Mouse (Mus musculus): Measurements from ENCODE around the gene Pyroxd1.
"Not testable (repeated sequence)": the region's sequence is repeated elsewhere in the genome, so short reads cannot be mapped to it uniquely, and the experiment has no call there.

Pyroxd1 gene

DNA sequence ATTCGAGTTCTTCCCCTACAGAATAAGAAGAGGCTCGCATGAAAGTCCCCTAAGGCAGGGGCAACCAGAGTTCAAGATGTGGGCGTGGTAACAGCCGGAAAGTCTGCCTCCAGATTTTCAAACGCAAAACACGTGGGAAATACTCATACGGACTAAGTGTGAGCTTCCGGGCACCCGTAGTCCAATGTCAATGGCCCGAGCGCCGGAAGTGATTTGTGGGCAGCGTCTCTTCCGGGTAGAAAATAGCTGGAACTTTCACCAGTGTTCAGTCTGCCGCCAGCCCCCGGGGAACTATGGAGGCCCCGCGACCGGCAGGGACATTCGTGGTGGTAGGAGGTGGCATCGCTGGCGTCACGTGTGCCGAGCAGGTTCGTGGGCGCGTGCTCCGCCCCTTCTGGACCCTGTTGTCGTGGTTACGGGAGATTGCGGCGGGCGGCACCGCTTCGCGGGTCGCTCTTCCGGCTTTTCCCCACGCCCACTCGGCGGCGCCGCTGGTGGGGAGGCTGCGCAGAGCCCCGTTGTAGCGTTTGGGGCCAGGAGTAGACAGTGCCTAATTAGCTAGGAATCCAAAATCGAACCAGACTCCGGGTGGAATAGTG lies at the start of gene Pyroxd1:
TSS of gene Pyroxd1 (plus strand) at position 215 of the 599 bp plus-strand sequence.
- DNase-seq (ENCODE audit: low spot score in 2 of 2), result peak; percentile 75 to 85

DNA sequence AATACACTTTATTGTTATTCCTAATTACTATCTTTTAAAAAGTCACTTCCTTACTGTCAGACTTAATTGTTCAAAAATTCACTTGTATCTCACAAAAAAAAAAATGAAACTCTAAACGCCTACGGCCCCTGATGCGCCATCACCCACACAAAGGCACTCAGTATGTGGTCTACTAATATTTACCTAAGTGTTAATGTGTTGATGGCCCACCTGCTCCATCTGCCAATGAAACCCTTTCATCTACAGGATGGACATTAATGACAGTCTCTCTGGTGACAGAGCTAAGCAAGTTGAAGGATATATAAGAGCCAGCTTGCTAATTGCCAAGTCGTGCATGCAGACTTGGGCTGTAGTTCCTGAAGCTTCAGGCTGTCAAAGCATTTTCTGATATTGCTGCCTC lies 47.4 kb upstream of the Pyroxd1 start, which contains the start of gene Iapp:
TSS of gene Iapp (plus strand) at position 326 of the 400 bp plus-strand sequence.
- DNase-seq (ENCODE audit: low spot score in 2 of 2), result no peak

DNA sequence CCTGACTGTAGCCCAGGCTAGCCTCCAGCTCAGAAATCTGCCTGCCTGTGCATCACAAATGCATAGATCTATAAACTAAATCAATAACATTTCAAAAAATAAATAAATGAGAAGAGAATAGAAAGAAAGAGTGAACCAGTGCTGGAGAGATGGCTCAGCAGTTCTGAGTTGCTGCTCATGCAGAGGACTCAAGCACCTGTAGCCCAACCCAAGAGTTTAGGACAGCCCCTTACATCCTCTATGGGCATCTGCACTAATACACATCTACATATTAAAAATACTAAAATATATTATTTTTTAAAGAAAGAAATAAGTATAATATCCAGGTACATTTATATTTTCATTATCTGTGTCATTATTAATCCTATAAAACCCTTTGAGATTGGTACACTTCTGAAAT lies 40.4 kb upstream of the Pyroxd1 start:
- no peak for DNase-seq (ENCODE audit: low spot score in 2 of 2)

DNA sequence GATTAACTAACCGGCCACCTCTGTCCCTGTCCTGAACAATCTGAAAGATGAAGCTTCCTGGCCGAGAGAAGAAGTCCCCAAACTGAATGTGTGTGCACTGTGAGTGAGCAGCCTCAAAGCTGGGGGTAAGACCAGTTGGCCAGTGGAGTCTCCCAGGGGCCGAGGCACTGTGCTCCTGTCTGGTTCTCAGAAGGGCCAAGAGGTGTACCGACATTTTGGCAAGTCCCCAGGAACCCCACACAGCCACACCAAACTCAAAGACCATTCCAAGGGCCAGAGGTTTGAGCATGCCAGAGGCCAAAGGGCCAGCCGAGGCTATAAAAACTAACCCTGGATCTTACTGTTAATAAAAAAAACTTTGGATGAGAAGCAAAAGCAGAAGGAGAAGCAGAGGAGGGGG lies 31.2 kb upstream of the Pyroxd1 start:
- DNase-seq (ENCODE audit: low spot score in 2 of 2), result no peak

DNA sequence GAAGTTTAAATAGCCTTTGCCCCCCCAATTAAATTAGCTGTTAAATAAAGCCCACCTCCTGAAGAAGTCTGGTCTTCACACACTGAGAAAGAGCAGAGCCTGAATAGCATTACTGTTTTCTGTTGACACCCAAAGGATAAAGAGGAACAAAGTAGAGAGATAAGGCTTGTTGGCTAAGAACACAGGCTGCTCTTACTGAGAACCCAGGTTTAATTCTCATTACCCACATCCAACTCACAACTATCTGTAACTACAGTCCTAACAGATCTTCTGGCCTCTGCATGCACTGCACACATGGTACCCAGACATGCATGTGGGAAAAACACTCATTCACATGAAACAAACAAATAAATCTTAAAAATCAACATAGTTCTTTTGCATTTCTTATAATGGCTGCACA lies 28.3 kb upstream of the Pyroxd1 start:
- no peak for DNase-seq (ENCODE audit: low spot score in 2 of 2)

DNA sequence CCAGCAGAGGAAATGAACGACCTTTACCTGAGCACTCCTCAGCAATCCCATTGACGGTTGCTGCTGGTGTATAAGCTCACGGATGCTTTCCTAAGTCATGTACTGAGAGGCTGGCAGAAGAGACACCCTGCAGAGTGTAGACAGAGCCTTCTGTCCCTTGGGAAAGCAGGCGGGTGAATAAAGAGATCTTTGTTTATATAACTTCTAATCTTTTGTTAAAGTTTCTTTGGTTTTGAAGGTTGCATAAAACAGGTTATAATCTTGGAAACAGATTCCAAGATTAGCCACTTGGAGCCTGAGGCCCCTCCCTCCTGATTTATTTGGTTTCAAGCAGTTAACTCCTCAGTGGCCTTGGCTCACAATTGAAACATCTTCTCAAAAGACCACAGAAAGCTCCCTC lies 22.6 kb upstream of the Pyroxd1 start, which contains the start of gene Slco1a5:
TSS of gene Slco1a5 (minus strand) at position 101 of the 400 bp plus-strand sequence.
- DNase-seq (ENCODE audit: low spot score in 2 of 2), result no peak

DNA sequence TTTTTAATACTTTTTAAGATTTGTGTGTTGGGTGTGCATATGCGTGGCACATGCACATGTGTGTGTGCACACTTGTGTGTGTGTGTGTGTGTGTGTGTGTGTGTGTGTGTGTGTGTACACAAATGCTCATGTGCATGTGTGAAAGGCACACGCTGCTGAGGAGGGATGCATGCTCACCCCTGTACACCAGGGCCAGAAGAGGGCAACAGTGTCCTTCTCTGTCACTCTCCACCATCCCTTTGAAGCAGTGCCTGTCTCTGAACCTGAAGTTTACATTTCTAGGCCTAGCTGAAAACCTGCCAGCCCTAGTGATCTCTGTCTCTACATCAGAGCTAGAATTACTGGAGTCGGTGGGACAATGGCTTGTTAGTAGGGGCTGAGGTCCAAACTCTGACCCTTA lies 18.9 kb upstream of the Pyroxd1 start:
- no peak for DNase-seq (ENCODE audit: low spot score in 2 of 2)

DNA sequence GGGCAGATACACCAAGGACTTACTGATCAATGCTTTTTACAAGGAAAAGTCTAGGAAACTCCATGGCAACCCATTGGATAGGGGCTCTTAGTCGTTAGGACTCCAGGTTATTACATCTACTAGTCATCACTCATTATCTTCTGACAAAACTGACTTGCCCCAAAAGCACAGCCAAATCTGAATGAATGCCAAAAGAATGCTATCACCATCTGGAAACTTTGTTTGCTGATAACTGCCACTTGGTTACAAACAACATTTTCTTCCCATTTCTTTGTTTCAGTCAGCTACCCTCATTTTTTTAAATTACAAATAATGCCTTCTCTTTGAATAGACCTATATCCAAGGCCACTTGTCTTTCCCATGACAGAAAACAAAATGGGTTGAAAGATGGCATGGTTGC lies 16.3 kb upstream of the Pyroxd1 start:
- DNase-seq (ENCODE audit: low spot score in 2 of 2), result no peak

DNA sequence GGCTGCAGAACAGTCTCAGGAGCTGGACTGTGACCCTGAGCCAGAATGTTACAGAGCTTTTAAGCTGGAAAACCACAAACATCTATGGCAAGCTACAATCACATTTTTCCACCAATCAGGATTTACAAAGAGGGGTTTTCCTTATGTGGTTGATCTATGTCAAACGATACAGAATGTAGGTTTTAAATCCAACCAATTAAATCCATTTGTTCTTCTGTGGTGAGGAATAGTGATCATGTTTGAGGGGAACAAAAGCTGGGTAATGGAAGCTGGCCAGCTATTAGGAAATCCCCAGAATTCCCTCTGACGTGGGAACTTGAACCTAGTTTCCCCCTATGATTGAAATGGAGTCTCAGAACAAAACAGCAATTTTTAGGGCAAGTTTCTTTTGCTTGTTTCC lies 6.5 kb upstream of the Pyroxd1 start:
- DNase-seq (ENCODE audit: low spot score in 2 of 2), result no peak

DNA sequence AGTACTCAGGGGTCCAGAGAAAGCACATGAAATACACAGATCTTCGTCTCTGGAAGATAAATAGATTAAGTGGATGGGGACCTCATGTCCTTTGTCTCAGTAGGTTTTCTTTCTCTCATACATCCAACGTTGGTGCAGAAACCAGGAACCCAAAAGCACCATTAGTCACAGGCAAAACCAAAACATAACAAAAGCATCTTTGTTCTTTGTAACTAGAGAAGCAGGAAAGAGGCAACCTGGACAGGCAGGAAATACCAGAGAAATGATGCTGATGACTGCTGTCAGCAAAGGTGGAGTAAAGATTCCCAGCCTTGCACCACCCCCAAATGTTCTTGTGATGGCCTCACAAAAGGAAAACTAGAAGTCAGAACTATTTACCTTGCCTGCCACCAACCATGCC lies 5.9 kb upstream of the Pyroxd1 start:
- DNase-seq (ENCODE audit: low spot score in 2 of 2), result no peak

DNA sequence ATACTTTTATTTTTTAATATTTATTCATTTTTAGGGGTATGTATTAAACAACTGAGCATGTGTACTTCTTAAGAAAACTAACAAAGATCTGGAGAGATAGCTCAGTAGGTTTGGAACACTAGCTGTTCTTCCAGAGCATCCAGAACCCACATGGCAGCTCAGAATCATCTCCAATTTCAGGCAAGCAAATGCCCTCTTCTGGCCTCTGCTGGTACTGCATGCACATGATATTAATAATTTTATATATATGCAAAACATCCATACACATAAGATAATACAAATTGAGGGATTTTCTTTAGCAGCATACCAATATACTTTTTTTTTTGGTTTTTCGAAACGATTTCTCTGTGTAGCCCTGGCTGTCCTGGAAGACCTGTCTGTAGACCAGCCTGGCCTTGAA lies 1.9 kb upstream of the Pyroxd1 start:
- peak in 1 of 2 experiments; percentile 7 for DNase-seq (ENCODE audit: low spot score in 2 of 2)

DNA sequence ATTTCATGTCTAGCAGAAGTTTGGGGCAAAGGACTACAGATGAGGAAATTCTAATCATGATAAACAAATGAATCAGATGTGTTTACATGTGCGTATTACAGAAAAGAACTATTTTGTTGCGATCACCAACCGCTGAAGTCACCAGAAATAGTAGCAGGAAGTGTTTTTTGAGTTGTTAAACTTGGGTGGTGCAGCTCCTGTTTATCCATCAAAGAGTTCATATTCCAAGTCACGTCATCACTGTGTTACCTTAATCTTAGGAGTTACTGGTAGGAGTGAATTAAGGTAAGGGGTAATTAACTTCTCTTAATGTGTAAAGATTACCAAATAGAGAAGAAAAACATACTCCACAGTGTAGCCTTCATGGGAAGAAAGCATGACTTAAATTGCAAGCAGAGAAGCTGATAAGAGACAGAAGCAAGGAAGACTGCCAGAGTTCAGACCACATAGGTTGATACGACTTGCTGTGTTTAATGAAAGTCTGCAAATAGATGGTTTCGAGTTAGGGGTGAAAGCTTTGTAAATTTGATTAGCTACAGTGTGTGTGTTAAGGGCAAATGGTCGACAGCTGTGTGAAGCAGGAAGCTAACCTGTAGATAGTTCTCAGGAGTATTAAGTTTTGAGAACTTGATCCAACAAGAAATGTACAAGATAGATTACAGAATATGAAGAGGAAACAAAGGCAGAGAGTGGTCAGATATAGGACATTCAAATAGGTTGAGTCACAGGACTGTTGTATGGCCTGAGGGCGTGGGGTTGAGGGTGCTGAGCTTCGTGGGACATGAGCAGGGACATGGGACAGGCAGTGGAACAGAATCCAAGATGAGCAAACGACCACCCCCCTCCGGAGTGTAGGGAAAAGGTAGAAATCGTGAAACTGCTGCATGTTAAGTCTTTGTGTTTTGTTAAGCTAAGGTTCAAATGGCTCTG lies 992 bp downstream of the Pyroxd1 start:
- DNase-seq (ENCODE audit: low spot score in 2 of 2), result no peak

DNA sequence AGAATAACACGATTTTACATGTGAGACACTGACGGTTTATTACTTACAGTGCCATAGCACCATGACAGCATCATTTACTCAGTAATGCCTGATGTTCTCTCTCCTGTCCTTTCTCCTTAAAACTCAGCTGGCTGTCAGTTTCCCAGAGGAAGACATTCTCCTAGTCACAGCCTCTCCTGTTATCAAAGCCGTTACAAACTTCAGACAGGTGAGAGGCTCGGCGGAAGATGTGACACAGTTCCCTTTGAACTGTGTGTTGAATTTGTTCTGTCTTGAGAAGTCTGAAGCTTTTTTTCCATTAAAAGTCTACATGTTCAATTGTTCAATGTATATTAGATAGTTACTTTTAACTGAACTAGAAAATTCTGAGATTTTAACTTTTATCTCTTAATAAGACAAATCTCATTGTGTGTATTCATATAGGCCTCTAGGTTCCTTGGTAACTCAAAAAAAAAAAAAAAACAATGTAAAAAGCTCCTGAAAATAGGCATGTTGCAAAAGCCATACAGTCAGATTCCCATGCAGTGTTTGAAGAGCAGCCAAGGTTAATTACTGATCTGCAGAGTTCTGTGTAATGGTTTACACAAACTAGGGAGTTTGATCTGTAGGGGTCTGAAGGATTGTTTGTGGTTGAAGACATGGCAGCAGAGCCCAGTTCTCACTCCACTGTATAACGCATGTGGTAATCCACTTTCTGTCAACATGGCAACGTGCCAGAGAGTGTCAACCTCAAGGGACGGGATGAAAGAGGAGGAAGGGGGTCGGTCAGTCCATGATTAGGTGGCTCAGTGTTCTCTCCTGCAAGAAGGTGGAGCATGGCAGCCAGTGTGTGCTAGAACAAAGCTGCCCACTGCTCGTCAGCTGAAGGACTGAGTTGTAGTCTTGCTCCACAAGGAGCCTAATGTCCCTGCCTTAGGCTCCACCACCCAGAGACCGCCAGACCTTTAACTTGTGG lies 2.3 kb downstream of the Pyroxd1 start:
- no peak for DNase-seq (ENCODE audit: low spot score in 2 of 2)

DNA sequence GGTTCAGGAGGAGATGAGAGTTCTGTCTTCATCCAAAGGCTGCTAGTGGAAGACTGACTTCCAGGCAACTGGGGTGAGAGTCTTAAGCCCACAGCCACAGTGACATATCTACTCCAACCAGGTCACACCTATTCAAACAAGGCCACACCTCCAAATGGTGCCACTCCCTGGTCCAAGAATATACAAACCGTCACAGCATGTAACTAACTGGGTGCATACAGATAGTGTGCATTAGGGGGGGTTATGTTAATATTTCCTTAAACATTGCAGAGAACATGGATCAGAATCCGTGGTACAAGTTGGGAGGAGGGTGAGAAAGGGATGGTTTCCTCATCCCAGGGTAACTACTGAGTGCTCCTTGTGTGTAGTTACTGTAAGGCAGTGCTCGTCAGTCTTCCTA lies 6.6 kb downstream of the Pyroxd1 start:
- DNase-seq (ENCODE audit: low spot score in 2 of 2), result not testable (repeated sequence)

DNA sequence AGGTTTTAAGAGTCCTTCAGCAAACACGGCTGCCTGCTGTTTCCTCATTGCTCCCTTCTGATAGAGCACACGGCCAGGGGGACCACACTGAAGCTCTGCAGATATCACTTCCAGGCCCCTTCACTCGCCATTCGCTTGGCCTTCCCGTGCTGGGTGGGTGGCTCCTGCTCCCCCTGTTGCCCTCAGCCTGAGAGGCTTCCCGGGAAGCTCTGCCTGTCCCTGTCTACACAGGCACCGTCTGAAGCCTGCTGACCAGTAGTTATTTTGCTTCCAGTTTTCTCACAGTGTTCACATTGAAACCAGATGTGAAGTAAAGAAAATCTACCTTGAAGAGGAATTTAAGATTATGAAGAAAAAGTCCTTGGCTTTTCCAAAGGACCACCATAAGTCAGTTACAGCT lies 11.7 kb downstream of the Pyroxd1 start:
- DNase-seq (ENCODE audit: low spot score in 2 of 2), result no peak

DNA sequence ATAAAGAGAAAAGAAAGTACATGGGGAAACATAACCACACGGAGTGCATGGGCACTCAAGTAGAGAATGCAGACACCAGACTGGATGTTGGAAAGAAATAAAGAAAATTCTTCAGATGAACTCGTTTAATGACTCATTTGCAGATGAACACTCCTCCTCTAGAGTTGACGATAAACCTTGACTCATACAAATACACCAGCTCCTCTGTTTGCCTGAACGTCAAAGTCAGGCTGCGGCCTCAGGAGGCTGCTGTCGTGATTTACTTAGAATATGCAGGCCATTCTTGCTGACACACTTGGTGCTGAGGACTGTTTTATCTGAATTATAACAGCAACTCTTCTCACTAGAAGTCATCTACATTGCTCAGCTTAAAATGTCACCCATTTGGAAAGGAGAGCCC lies 16.6 kb downstream of the Pyroxd1 start:
- no peak for DNase-seq (ENCODE audit: low spot score in 2 of 2)

DNA sequence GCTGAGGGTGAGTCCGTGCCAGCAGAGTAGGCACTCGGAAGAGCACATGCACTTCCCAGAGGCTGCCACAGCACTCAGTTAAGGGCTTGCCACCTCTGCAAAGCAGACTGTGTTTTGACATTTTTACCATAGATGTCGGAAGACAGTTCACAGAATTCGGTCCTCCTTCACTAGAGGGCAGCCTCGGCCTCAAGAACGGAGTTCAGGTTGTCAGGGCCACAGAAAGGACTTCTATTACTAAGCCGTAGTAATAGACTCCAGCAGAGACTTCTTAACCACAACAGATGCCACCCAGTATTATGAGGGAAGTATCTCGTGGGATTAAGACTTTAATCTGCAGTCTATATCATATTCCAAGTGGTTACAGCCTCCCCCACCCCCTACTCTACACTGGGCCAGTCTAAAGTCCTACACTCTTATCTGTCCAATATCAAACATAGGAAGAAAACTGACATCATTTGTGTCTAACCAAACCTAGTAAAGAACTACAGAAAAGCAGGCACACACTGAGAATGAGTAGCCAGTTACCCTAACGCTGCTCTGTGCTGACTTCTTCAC lies 17.6 kb downstream of the Pyroxd1 start:
- DNase-seq (ENCODE audit: low spot score in 2 of 2), result no peak

DNA sequence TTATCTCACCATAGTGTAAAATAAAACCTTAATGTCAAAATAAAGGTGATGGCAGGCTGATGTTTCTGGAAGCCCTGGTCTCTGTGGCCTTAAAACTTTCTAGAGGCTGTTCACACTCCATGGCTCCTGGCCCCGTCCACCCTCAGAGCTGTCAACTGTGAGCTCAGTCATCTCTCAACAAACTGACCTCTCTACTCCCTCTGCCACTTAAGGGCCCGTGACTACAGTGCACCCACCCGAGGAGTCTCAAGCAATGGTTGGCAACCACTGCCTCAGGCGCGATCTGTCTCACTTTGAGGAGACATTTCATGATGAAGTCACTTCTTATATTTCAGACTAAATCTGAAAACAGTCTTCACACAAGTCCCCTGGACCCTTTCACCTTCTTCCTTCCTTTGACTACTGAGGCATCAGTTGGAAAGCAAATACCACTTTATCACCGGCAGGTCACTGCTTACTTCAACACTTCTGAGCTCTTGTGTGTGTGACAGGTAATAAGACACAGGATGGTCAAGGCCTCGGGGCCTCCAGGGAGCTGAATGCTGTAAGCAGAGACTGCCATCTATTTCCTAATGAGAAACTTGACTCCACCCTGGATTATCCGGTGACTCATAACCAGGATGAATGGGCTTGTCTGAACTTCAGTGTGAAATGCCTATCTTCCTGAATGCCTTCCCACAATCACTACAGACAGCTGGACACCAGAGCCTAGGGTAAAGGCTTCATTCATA lies 20.5 kb downstream of the Pyroxd1 start:
- DNase-seq (ENCODE audit: low spot score in 2 of 2), result no peak

DNA sequence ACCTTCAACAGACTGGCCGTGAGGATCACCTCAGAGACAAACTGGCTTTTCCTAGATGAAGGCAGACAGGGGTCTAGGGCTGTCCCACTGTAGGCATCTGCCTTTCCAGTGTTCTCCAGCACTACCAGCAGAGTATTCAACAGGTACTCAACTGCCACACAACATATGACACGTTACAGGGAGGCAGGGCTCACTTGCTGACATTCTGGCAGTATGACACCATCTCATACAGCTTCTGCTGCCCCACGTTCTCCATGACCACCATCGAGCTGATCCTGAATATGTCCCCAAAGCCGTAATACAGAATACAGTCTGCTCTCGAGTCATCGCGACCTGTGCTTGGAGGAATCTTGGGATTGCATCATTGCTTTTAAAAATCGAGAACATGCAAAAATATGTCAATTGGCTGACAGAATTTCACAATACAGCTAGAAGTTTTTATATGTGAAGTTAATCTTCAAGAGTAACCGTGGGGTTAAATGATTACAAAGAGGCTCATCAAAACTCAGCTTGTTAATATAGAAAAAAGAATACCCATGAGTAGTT lies 21.1 kb downstream of the Pyroxd1 start:
- no peak for DNase-seq (ENCODE audit: low spot score in 2 of 2)

DNA sequence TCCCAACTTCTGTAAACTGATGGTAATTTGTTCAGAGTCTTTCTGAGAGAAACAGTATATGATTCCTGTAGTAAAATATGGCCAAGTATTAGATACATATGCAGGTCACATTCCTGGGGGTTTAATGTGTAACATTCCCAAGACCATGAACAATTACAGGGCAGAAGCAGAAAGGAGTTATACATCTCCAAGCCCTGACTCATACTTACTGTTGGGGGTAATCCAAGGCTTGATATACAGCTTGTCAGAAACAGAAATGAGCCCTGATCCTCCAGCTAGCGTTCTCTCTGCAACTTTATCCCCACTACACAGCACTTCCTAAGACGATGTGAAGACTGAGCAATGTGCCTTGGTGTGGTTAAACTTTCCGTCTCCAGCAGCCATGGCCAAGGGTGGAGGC lies 22.1 kb downstream of the Pyroxd1 start:
- no peak for DNase-seq (ENCODE audit: low spot score in 2 of 2)

DNA sequence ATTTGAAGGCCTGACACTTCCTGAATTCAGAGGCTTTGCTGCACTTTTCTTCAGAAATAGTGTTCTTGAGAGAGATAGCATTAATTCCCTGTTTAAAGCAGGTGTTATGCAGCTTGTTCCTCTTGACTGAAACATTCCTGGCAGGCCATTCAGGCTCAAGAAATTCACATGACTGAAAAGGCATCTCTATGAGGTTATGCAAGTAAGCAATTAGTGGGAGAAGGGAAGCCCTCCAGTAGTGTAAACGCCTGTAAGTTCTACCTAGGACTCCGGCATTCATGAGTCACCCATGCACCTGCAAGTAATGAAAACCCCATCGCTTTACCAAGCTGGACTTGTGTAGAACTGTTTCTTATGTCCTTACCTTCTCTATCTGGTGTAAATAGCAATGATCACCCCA lies 24.1 kb downstream of the Pyroxd1 start:
- DNase-seq (ENCODE audit: low spot score in 2 of 2), result no peak

Measured in heart, adult 9 months (tissue).